In the genomic region with DNA sequence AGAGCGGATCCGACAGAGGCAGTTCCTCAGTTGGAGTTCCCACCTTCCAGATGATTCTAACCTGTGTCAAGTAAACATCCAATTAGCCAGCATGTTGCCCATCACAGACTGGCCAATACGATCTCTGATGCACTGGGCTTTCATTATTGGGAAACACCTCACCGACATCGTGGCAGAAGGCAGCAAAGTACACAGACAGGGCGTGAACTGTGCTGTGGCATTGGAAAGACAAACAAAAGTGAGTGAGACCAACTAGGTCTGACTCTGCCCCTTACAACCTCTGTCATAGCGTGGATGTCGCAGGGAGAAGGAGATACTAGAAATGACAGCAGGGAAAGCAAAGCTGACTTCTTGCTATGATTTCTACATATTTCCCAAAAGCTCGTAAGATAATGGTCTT, we compare ENCODE assay signal across 16 mouse cellular contexts.
"Had no signal": no experiment of that assay in that cellular context is flagged by ENCODE, and none has a peak within 500 bp of the region (broad histone marks: within the 10 kb centered on the region; RNA-seq: fewer than 3 reads in every experiment).

No protein-coding gene starts in this region.

- H3K9me3 ChIP-seq: neural tube, embryonic 13.5 days; neural tube, embryonic 15.5 days; stomach, embryonic 15.5 days had no signal

- H3K4me3 ChIP-seq: neural tube, embryonic 13.5 days; neural tube, embryonic 15.5 days; stomach, embryonic 15.5 days had no signal

- H3K27ac ChIP-seq: neural tube, embryonic 13.5 days; neural tube, embryonic 15.5 days; stomach, embryonic 15.5 days; stomach, postnatal 0 days had no signal

- H3K9ac ChIP-seq: neural tube, embryonic 13.5 days; neural tube, embryonic 15.5 days; stomach, embryonic 15.5 days had no signal

- H3K4me2 ChIP-seq: neural tube, embryonic 13.5 days; neural tube, embryonic 15.5 days; stomach, embryonic 15.5 days had no signal

- H3K27me3 ChIP-seq: neural tube, embryonic 13.5 days; neural tube, embryonic 15.5 days; stomach, embryonic 15.5 days had no signal

- DNase-seq: retina, postnatal 1 day; right cerebral cortex, adult 18-20 months; right cerebral cortex, postnatal 14 days; right cerebral cortex, postnatal 25 days; right cerebral cortex, postnatal 4 days; spleen, adult 18-20 months; thymus, adult 18-20 months; thymus, adult 2 months; thymus, postnatal 14 days; thymus, postnatal 25 days; thymus, postnatal 36 days; thymus, postnatal 4 days had no signal

- H3K36me3 ChIP-seq: neural tube, embryonic 13.5 days; neural tube, embryonic 15.5 days; stomach, embryonic 15.5 days had no signal
